Mouse (Mus musculus): ENCODE results near the gene Nup210. TPM values are rescaled to one million over a fixed set of nuclear protein-coding genes. Genes with fewer than 3 reads are reported as not detected.

The Nup210 gene
- total RNA-seq, 2 experiments from 2014 or later, result 123 to 124 TPM

DNA sequence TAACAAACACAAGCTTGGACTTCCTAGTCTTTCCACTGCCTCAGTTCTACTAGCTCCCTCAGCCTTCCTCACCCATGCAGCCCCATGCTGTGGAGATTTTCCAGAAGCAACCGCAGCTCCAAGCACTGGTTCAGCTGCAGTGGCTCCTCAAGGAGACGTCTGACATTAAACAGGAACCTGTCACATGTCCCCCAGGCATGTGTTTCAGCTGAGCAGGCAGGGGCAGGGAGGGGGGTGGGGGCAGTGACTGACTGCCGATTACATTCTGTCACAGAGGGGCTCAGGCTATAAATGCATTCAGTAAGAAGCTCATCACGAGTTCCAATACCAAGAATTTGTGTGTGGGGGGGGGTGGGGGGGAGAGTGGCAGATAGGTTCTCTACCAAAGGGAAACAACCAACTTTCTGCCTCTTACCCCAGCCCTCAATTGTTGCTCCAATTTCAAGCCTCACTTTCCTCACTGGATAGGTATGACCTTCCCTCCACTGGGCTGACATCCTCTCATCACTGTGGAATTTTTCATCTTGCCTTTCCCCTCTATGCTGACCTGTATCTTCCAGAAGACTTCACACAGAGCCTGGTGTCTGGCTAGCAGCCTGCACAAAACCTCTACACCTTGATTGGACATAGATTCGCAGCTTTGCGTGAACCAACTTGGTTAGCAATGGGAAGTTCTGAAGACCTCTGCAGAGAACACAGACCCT is 71.8 kb downstream of the Nup210 start:
- no peak for ATAC-seq (ENCODE audit: poor library complexity, severe bottlenecking)

DNA sequence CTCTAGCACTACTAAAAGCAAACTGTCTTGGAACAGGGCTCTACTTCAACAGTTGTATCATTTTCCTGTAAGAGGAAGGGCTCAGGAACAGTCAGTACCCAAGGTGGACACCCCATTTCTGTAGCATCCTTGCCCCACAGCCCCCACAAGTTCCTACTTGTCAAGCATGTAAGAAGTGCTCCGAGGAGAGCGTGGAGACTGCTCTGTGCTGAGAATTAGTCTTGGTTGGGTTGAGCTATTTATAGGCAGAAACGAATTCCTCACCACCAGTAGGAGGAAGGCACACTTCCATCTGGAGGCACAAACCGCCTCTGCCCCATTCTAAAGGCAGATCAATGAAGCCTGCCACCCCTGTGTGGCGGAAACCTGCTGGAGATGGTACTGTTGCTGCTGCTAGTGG is 75.3 kb downstream of the Nup210 start:
- no peak for ATAC-seq (ENCODE audit: poor library complexity, severe bottlenecking)

DNA sequence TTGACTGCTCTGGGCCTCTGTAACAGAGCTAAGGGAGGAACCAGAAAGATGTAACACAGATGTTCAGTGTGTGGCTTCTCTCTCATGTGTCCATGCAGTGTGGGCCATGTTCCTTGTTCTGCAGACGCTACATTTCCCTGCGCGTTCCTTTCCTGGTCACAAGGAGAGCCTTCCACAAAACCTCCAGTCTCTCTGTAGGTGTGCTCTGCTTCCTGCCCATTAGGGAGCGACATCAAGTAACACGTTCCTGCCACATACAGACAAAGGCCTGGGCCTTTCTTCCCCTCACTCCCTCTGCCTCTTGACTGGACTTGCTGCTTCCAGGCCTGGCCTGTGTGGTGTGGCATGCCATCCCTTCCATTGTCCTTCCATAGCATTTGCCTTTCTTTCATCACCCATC is 88.4 kb downstream of the Nup210 start:
- no peak for ATAC-seq (ENCODE audit: poor library complexity, severe bottlenecking)

GRCm38 (mm10) chr6:91020810-91021209 is 95.8 kb downstream of the Nup210 start:
- ATAC-seq (ENCODE audit: poor library complexity, severe bottlenecking), result no peak

- ATAC-seq (ENCODE audit: poor library complexity, severe bottlenecking), result no peak
Measured at GRCm38 (mm10) chr6:91016600-91017230, 99.9 kb downstream of the Nup210 start.

DNA sequence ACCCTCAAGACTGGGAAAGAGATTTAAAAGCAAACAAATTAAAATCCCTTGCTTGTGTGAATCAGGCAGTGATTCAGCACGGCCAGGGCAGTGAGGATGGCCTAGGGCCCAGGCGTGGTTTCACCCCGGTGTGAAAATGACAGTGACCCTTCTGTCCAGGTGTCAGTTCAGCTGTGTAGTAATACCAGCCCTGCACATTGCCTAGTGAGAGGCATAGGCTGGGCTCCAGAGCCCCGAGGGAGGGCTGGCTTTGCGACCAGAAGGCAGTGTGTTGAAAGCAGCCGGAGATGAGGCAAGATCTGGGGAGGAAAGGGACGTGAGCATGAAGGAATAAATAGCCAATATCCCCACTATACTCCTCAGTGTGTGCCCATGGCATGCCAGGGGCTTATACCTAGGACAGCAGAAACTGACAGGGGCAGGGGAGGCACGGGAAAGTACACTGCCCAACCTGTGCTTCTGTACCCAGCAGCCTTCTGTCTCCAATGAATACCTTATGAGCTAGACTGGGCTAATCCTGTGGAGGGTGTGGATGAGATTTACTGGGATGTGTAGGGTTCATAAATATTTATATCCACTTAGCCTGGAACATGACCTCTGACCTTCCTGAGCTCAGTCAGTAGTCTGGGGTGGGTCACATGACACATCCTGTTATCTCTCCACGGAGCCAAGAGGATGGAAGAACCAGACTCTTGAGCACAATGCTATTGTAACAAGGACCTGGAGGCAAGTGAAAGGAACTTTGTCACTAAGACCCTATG is 102.3 kb downstream of the Nup210 start:
- peak; percentile 32 for ATAC-seq (ENCODE audit: poor library complexity, severe bottlenecking)

- no peak for ATAC-seq (ENCODE audit: poor library complexity, severe bottlenecking)
Measured at GRCm38 (mm10) chr6:91012458-91012857, 104.2 kb downstream of the Nup210 start.

DNA sequence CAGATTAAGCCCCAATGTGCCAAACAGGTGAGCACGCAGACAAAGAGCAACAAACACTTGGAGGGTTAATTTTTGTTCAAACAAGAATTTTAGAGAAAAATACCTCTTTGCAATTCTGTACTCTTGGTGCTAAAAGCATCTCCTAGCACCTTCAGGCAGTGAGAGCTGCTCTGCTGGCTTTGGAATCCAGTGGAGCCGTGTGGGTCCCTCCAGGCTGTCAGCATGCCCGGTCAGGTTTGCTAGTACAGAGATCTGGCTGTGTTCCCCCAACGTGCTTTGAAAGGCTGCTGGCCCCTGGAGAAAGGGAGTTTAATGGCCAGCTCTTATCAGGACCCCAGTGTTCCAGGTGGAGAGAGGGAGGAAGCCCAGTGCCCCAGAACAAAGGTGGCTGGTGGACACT is 105.1 kb downstream of the Nup210 start:
- no peak for ATAC-seq (ENCODE audit: poor library complexity, severe bottlenecking)

DNA sequence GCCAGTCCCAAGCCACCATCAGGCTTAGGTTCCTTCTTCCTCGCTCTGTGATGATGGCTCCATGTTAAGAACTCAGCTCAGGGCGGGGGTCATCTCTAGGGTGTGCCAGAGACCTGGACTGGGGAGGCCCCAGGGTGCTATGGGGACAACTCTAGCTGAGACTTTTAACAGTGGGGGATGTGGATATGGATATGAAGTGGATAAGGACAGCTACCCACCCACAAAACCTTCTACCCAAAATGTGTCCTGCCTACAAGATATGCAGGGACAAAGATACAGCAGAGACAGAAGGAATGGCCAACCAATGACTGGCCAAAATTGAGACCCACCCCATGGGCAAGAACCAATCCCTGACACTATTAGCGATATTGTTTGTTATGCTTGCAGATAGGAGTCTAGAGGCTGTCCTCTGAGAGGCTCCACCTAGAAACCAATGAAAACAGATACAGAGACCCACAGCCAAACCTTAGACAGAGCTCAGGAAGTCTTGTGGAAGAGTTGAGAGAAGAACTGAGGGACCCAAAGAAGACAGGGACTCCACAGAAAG is 108.3 kb downstream of the Nup210 start:
- ATAC-seq (ENCODE audit: poor library complexity, severe bottlenecking), result no peak

GRCm38 (mm10) chr6:91007207-91007606 is 109.4 kb downstream of the Nup210 start:
- no peak for ATAC-seq (ENCODE audit: poor library complexity, severe bottlenecking)

- ATAC-seq (ENCODE audit: poor library complexity, severe bottlenecking), result no peak
Measured at GRCm38 (mm10) chr6:91004157-91004556, 112.5 kb downstream of the Nup210 start.

GRCm38 (mm10) chr6:91003310-91003995 is 113.2 kb downstream of the Nup210 start:
- ATAC-seq (ENCODE audit: poor library complexity, severe bottlenecking), result 0 out of 2 replicates have a peak, but pooled peaks have one; percentile 27

GRCm38 (mm10) chr6:91001566-91001965 is 115.1 kb downstream of the Nup210 start:
- no peak for ATAC-seq (ENCODE audit: poor library complexity, severe bottlenecking)

DNA sequence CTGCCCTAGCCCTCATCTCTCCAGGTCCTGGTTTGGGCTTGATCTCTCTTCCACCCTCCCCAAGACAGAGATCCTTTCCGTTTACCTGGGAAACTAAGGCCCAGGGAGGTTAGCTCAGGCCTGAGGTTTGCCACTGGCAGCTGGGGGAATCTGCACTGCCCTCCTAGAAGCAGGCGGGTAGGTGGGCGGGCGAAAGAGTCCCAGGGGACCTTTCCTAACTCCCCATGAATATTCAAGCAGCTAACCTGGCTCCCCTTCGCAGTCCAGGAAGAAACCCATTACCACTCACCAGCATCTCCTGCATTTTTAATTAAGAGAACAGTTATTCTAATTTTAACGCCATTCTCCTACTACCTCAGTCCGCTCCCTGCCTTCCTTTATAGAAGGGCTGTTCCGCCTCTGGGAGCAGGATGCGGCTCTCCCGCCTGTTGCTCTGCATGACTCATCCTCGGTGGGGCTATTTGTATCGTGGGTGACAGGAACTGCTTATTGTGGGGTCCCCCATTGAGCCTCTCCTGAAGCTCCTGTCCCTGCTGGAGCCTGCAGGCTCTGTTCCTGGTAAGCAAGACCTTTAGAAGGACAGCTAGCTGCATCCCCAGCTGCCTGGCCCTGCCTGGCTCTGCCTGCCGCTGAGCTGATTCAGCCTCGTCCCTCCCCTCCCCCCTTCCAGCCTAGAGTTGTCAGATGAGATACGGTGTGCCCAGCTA is 115.7 kb downstream of the Nup210 start:
- ATAC-seq (ENCODE audit: poor library complexity, severe bottlenecking), result no peak

GRCm38 (mm10) chr6:90999176-90999575 is 117.5 kb downstream of the Nup210 start:
- no peak for ATAC-seq (ENCODE audit: poor library complexity, severe bottlenecking)

DNA sequence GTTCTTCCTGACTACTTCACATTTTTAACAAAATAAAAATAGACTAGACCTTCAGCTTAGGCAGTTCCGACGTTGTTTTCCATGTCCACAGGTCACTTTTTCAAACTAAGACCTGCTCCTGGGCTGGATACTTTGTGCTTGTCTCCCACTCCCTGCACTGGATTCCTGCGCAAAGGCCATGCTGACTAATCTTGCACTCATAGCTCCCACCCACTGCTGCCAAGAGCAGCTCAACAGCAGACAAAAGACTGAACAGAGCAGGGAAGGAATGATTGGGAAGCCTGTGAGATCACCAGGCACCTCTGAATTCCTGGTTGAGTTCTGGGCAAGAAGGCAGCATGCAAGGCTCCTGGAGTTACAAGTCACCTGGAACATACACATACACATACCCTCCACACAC is 119.6 kb downstream of the Nup210 start:
- no peak for ATAC-seq (ENCODE audit: poor library complexity, severe bottlenecking)

DNA sequence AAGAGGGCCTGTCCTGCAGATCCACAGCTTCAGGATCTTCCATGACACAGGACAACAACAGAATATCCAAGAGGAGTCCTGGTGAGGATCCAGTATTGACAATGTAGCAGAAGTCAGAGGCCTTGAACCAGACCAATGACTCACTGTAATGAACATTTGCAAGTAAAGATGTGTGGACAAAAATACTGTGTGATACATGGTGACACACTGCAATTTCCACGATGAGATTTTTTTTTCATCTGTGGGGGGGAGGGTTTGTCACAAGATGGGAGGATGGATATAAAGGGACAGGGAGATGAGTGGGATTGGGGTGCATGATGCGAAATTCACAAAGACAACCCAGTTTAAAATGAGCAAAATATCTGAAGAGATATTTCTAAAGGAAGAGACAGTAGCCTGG is 120.4 kb downstream of the Nup210 start:
- no peak for ATAC-seq (ENCODE audit: poor library complexity, severe bottlenecking)

DNA sequence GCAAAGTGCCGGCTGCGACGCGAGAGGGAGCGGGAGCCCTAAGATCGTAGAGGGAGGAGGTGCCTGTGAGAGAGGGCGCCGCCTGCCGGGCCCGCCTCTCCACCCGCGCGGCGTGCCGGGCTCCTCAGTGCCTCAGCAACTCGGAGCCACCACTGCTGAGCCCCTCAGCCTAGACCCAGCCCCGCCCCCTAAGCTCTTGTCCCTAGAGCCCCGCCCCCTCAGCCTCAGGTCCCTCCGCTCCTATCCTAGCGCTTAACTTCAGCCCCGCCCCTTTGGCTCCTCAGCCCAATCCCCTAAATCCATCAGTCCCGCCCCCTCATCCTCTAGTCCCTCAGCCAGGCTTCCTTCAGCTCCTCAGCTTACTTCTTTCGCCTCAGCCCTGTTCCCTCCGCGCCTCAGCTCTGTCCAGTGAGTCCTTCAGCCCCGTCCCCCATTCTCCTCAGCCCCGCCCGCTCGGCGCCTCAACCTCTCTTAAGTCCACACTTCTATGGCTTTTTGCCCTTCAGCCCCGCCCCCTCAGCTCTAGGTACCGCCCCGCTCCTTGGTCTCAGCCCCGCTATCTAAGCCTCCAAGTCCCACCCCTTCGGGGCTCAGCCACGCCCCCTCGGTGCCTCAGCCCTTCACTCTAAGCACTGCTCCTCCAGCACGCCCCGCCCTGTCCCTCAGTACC is 127.8 kb downstream of the Nup210 start, which contains the start of gene Iqsec1:
Iqsec1 (minus strand) TSS at position 38 of the 670 bp plus-strand sequence.
- peak; percentile 78 for ATAC-seq (ENCODE audit: poor library complexity, severe bottlenecking)

- ATAC-seq (ENCODE audit: poor library complexity, severe bottlenecking), result no peak
Measured at GRCm38 (mm10) chr6:90988299-90988625, 128.4 kb downstream of the Nup210 start.
